Mouse (Mus musculus) neural tube, embryonic 12.5 days (tissue): ENCODE results near the gene Eno3. TPM values are rescaled to one million over a fixed set of nuclear protein-coding genes. Genes with fewer than 3 reads are reported as not detected.
A peak's percentile ranks its signal among the peaks of the same experiment; 100 is the strongest.

Experiments used
- ATAC-seq: fragments of 200-750 bp; cut with Nextera tagmentation; 2 replicates; pipeline ENCODE4 v1.8.0; 2017; ENCODE audit warnings: low read depth, mild to moderate bottlenecking, moderate TSS enrichment, moderate library complexity; ENCODE audit not compliant: low FRiP score
- H3K27ac ChIP-seq: fragments of 300-500 bp; sonication (generic); 2 replicates; pipeline ENCODE4 v1.5.1; 2016
- H3K27me3 ChIP-seq: fragments of 300-500 bp; sonication (generic); replicated peaks from 2 replicates; pipeline ENCODE4 v1.6.1; 2016; ENCODE audit warnings: mild to moderate bottlenecking
- H3K36me3 ChIP-seq: fragments of 300-500 bp; sonication (generic); 2 replicates; pipeline ENCODE4 v1.6.1; 2016; ENCODE audit warnings: mild to moderate bottlenecking
- H3K4me1 ChIP-seq: fragments of 300-500 bp; sonication (generic); 2 replicates; pipeline ENCODE4 v1.6.1; 2016
- H3K4me2 ChIP-seq: fragments of 300-500 bp; sonication (generic); replicated peaks from 2 replicates; pipeline ENCODE4 v1.6.1; 2016; ENCODE audit warnings: mild to moderate bottlenecking
- H3K4me3 ChIP-seq: fragments of 300-500 bp; sonication (generic); 2 replicates; pipeline ENCODE4 v1.5.1; 2016
- H3K9ac ChIP-seq: fragments of 300-500 bp; sonication (generic); 2 replicates; pipeline ENCODE4 v1.6.1; 2016; ENCODE audit warnings: mild to moderate bottlenecking
- H3K9me3 ChIP-seq: fragments of 300-500 bp; sonication (generic); 2 replicates; pipeline ENCODE4 v1.6.1; 2016; ENCODE audit warnings: mild to moderate bottlenecking
- whole genome bisulfite sequencing: fragments of 180-500 bp; shearing (Covaris S2); methylation state at CpG from one replicate; pipeline ENCODE4 v1.1.7; 2016; 5-methylcytosine and 5-hydroxymethylcytosine counted together
- polyA plus RNA-seq: library from polyadenylated mRNA; unstranded; fragments of >200 nt; fragmentation: Nextera tagmentation; extraction: Ambion mirVana; gene quantifications from 2 replicates; pipeline ENCODE4 v1.2.1, GENCODE M21; 2016

Gene Eno3
- polyA plus RNA-seq, 1 experiment from 2014 or later, result 19.3 TPM

- no peak for ATAC-seq
- no peaks in the 10 kb centered on the region for H3K36me3 ChIP-seq
- H3K9me3 ChIP-seq, result no peaks in the 10 kb centered on the region
- 79% methylated on average over 4 of the region's 4 CpGs for WGBS
- no peak overlapping the region for H3K4me2 ChIP-seq
- H3K27ac ChIP-seq, result no peak overlapping the region
- H3K4me3 ChIP-seq, result no peak overlapping the region
- H3K4me1 ChIP-seq, result no peaks in the 10 kb centered on the region
- no peaks in the 10 kb centered on the region for H3K27me3 ChIP-seq
- H3K9ac ChIP-seq, result no peak overlapping the region
These were observed 30.1 kb upstream of the Eno3 start for GRCm38 (mm10) chr11:70626877-70627276.

- no peak for ATAC-seq
- Histone ChIP-seq H3K4me1 (no peaks in the 10 kb centered on the region), H3K4me3 (no peak overlapping the region), H3K9me3 (no peaks in the 10 kb centered on the region), H3K4me2 (no peak overlapping the region), H3K27ac (no peak overlapping the region), H3K27me3 (no peaks in the 10 kb centered on the region), H3K9ac (no peak overlapping the region), H3K36me3 (no peaks in the 10 kb centered on the region)
- 78% methylated on average over 2 of the region's 2 CpGs for WGBS
These were observed 28.6 kb upstream of the Eno3 start for GRCm38 (mm10) chr11:70628431-70628830.

GRCm38 (mm10) chr11:70629557-70629956 lies 27.4 kb upstream of the Eno3 start:
- H3K4me3 ChIP-seq, result no peak overlapping the region
- H3K27me3 ChIP-seq, result no peaks in the 10 kb centered on the region
- no peak for ATAC-seq
- H3K4me1 ChIP-seq, result no peaks in the 10 kb centered on the region
- no peaks in the 10 kb centered on the region for H3K36me3 ChIP-seq
- H3K9ac ChIP-seq, result no peak overlapping the region
- 58% methylated on average over 5 of the region's 5 CpGs for WGBS
- H3K9me3 ChIP-seq, result no peaks in the 10 kb centered on the region
- no peak overlapping the region for H3K27ac ChIP-seq
- H3K4me2 ChIP-seq, result no peak overlapping the region

GRCm38 (mm10) chr11:70630129-70630528 lies 26.9 kb upstream of the Eno3 start:
- no peaks in the 10 kb centered on the region for H3K9me3 ChIP-seq
- no peaks in the 10 kb centered on the region for H3K36me3 ChIP-seq
- H3K4me1 ChIP-seq, result no peaks in the 10 kb centered on the region
- H3K9ac ChIP-seq, result no peak overlapping the region
- no peak overlapping the region for H3K4me3 ChIP-seq
- H3K27ac ChIP-seq, result no peak overlapping the region
- no peak for ATAC-seq
- WGBS, result 84% methylated on average over 7 of the region's 7 CpGs
- H3K4me2 ChIP-seq, result no peak overlapping the region
- H3K27me3 ChIP-seq, result no peaks in the 10 kb centered on the region

- Histone ChIP-seq H3K4me2 (no peak overlapping the region), H3K9ac (no peak overlapping the region), H3K4me1 (no peaks in the 10 kb centered on the region), H3K9me3 (no peaks in the 10 kb centered on the region), H3K27ac (no peak overlapping the region), H3K36me3 (no peaks in the 10 kb centered on the region), H3K4me3 (no peak overlapping the region), H3K27me3 (no peaks in the 10 kb centered on the region; the same call in 1 of the 2 replicates)
- 84% methylated on average over 4 of the region's 4 CpGs for WGBS
- ATAC-seq, result no peak
These were observed 21.4 kb upstream of the Eno3 start for GRCm38 (mm10) chr11:70635601-70636000.

GRCm38 (mm10) chr11:70637764-70638163 lies 19.2 kb upstream of the Eno3 start:
- no peaks in the 10 kb centered on the region for H3K4me1 ChIP-seq
- no peak for ATAC-seq
- H3K9me3 ChIP-seq, result no peaks in the 10 kb centered on the region
- H3K27ac ChIP-seq, result no peak overlapping the region
- H3K9ac ChIP-seq, result no peak overlapping the region
- no peak overlapping the region for H3K4me2 ChIP-seq
- 88% methylated on average over 1 of the region's 1 CpGs for WGBS
- no peak overlapping the region for H3K4me3 ChIP-seq
- H3K36me3 ChIP-seq, result peaks cover under 1% of the 10 kb centered on the region; the same call in 1 of the 2 replicates
- H3K27me3 ChIP-seq, result no peaks in the 10 kb centered on the region; the same call in 1 of the 2 replicates

GRCm38 (mm10) chr11:70638293-70638692 lies 18.7 kb upstream of the Eno3 start:
- H3K27ac ChIP-seq, result no peak overlapping the region
- WGBS, result 81% methylated on average over 1 of the region's 1 CpGs
- H3K36me3 ChIP-seq, result peaks cover 5% of the 10 kb centered on the region; the same call in 1 of the 2 replicates
- no peak overlapping the region for H3K4me2 ChIP-seq
- ATAC-seq, result no peak
- no peaks in the 10 kb centered on the region for H3K9me3 ChIP-seq
- no peak overlapping the region for H3K4me3 ChIP-seq
- H3K27me3 ChIP-seq, result no peaks in the 10 kb centered on the region; the same call in 1 of the 2 replicates
- no peaks in the 10 kb centered on the region for H3K4me1 ChIP-seq
- no peak overlapping the region for H3K9ac ChIP-seq

- H3K4me3 ChIP-seq, result no peak within 1 kb of the TSS
- WGBS, result 59% methylated on average over 5 of the region's 5 CpGs
- H3K4me2 ChIP-seq, result no peak within 1 kb of the TSS
- no peak within 1 kb of the TSS for H3K9ac ChIP-seq
- H3K9me3 ChIP-seq, result no peaks in the 10 kb centered on the region
- no peak within 1 kb of the TSS for H3K27ac ChIP-seq
- H3K4me1 ChIP-seq, result no peaks in the 10 kb centered on the region
- H3K27me3 ChIP-seq, result no peaks in the 10 kb centered on the region; the same call in 1 of the 2 replicates
- peaks cover 8% of the 10 kb centered on the region; the same call in 1 of the 2 replicates for H3K36me3 ChIP-seq
- ATAC-seq, result no peak
These were observed 18.2 kb upstream of the Eno3 start, which contains the start of gene Gp1ba for GRCm38 (mm10) chr11:70638714-70639278. TSS of gene Gp1ba (plus strand) at chr11:70639122.

- Histone ChIP-seq H3K27me3 (no peaks in the 10 kb centered on the region; the same call in 1 of the 2 replicates), H3K9ac (no peak overlapping the region), H3K4me3 (no peak overlapping the region), H3K9me3 (no peaks in the 10 kb centered on the region), H3K4me1 (0 out of 2 replicates have a peak, but pooled peaks cover under 1% of the 10 kb centered on the region), H3K4me2 (no peak overlapping the region), H3K27ac (no peak overlapping the region), H3K36me3 (peaks cover 18% of the 10 kb centered on the region)
- ATAC-seq, result no peak
- WGBS, result 84% methylated on average over 8 of the region's 8 CpGs
These were observed 17.0 kb upstream of the Eno3 start for GRCm38 (mm10) chr11:70639976-70640375.

GRCm38 (mm10) chr11:70641241-70641640 lies 15.8 kb upstream of the Eno3 start:
- no peak for ATAC-seq
- Histone ChIP-seq H3K9ac (no peak overlapping the region), H3K36me3 (peaks cover 26% of the 10 kb centered on the region), H3K27ac (no peak overlapping the region), H3K9me3 (no peaks in the 10 kb centered on the region), H3K4me1 (peaks cover 13% of the 10 kb centered on the region), H3K27me3 (no peaks in the 10 kb centered on the region; the same call in 1 of the 2 replicates), H3K4me2 (no peak overlapping the region), H3K4me3 (no peak overlapping the region)
- WGBS, result 86% methylated on average over 7 of the region's 7 CpGs

GRCm38 (mm10) chr11:70643051-70643450 lies 14.0 kb upstream of the Eno3 start:
- Histone ChIP-seq H3K36me3 (peaks cover 26% of the 10 kb centered on the region), H3K27ac (no peak overlapping the region), H3K27me3 (no peaks in the 10 kb centered on the region; the same call in 1 of the 2 replicates), H3K9me3 (no peaks in the 10 kb centered on the region), H3K4me1 (peaks cover 19% of the 10 kb centered on the region), H3K4me3 (no peak overlapping the region), H3K4me2 (no peak overlapping the region), H3K9ac (no peak overlapping the region)
- ATAC-seq, result no peak
- 92% methylated on average over 6 of the region's 6 CpGs for WGBS

- Histone ChIP-seq H3K4me3 (no peak overlapping the region), H3K4me1 (peaks cover 32% of the 10 kb centered on the region), H3K9me3 (no peaks in the 10 kb centered on the region), H3K9ac (0 out of 2 replicates have a peak overlapping the region, but pooled peaks have one; percentile 21), H3K27me3 (no peaks in the 10 kb centered on the region; the same call in 1 of the 2 replicates), H3K4me2 (no peak overlapping the region), H3K27ac (no peak overlapping the region), H3K36me3 (peaks cover 34% of the 10 kb centered on the region)
- no peak for ATAC-seq
- WGBS, result 96% methylated on average over 8 of the region's 8 CpGs
These were observed 12.4 kb upstream of the Eno3 start for GRCm38 (mm10) chr11:70644564-70645103.
